Mouse (Mus musculus) left cerebral cortex, adult 9 months (tissue): ENCODE measurements around the gene BC107364.
A peak's percentile ranks its signal among the peaks of the same experiment; 100 is the strongest.
"Not testable (repeated sequence)": the region's sequence is repeated elsewhere in the genome, so short reads cannot be mapped to it uniquely, and the experiment has no call there.

Experiments
- DNase-seq, 2 experiments: peaks; one replicate each; pipeline ENCODE4 v3.0.0; 2022; ENCODE audit warnings: low spot score in 2 of 2

The BC107364 gene

GRCm38 (mm10) chr3:96451181-96451737 is 847 bp downstream of the BC107364 start:
- DNase-seq, result not testable (repeated sequence)

- not testable (repeated sequence) for DNase-seq
These were observed 1.6 kb downstream of the BC107364 start for GRCm38 (mm10) chr3:96450586-96450896.

GRCm38 (mm10) chr3:96449762-96450585 is 2.1 kb downstream of the BC107364 start:
- not testable (repeated sequence) for DNase-seq

- no peak for DNase-seq
These were observed 6.7 kb downstream of the BC107364 start for GRCm38 (mm10) chr3:96445436-96445835.

GRCm38 (mm10) chr3:96440578-96440977 is 11.5 kb downstream of the BC107364 start:
- peak in 1 of 2 experiments; percentile 65 for DNase-seq

- peak in 1 of 2 experiments; percentile 25 for DNase-seq
These were observed 16.5 kb downstream of the BC107364 start for GRCm38 (mm10) chr3:96435557-96436091.

GRCm38 (mm10) chr3:96432207-96432606 is 19.9 kb downstream of the BC107364 start:
- DNase-seq, result no peak

- DNase-seq, result no peak
These were observed 22.3 kb downstream of the BC107364 start for GRCm38 (mm10) chr3:96429819-96430132.

- no peak for DNase-seq
These were observed 22.9 kb downstream of the BC107364 start for GRCm38 (mm10) chr3:96428941-96429818.

GRCm38 (mm10) chr3:96427761-96428462 is 24.2 kb downstream of the BC107364 start:
- DNase-seq, result peak in 1 of 2 experiments; percentile 40

- DNase-seq, result no peak
These were observed 24.8 kb downstream of the BC107364 start for GRCm38 (mm10) chr3:96427311-96427710.

GRCm38 (mm10) chr3:96426268-96426667 is 25.8 kb downstream of the BC107364 start:
- no peak for DNase-seq

- not testable (repeated sequence) for DNase-seq
These were observed 27.7 kb downstream of the BC107364 start for GRCm38 (mm10) chr3:96424447-96424846.

- no peak for DNase-seq
These were observed 28.2 kb downstream of the BC107364 start for GRCm38 (mm10) chr3:96423889-96424288.

GRCm38 (mm10) chr3:96420796-96421195 is 31.3 kb downstream of the BC107364 start:
- DNase-seq, result no peak

GRCm38 (mm10) chr3:96418902-96419301 is 33.2 kb downstream of the BC107364 start:
- not testable (repeated sequence) for DNase-seq

GRCm38 (mm10) chr3:96417850-96418815 is 34.0 kb downstream of the BC107364 start:
- DNase-seq, result no peak

- DNase-seq, result no peak
These were observed 35.5 kb downstream of the BC107364 start for GRCm38 (mm10) chr3:96416595-96416994.

- DNase-seq, result no peak
These were observed 36.0 kb downstream of the BC107364 start for GRCm38 (mm10) chr3:96416056-96416455.

GRCm38 (mm10) chr3:96414951-96415327 is 37.2 kb downstream of the BC107364 start:
- no peak for DNase-seq
